Mouse (Mus musculus): Measurements from ENCODE around the gene Chrnd. TPM values are rescaled to one million over a fixed set of nuclear protein-coding genes. Genes with fewer than 3 reads are reported as not detected.
A peak's percentile ranks its signal among the peaks of the same experiment; 100 is the strongest.

Gene Chrnd
- 0.04 and 0.08 TPM in 2 replicates for polyA plus RNA-seq (2015; fragmentation: Nextera tagmentation; extraction: Ambion mirVana)

- no peaks in the 10 kb centered on the region for H3K4me1 ChIP-seq (replicated peaks; ENCODE audit: control insufficient read depth, insufficient read depth)
- peaks cover 9% of the 10 kb centered on the region; the same call in 1 of the 2 replicates for H3K27me3 ChIP-seq (ENCODE audit: control insufficient read depth, insufficient read depth, low read length)
- H3K4me2 ChIP-seq (replicated peaks; ENCODE audit: low read depth), result no peak within 1 kb of the TSS
- no peak for DNase-seq (ENCODE audit: low spot score)
- no peak within 1 kb of the TSS for H3K4me3 ChIP-seq (ENCODE audit: low read depth, low read length)
- H3K27ac ChIP-seq (replicated peaks), result no peak within 1 kb of the TSS
- H3K9me3 ChIP-seq (ENCODE audit: control insufficient read depth, low read length), result no peaks in the 10 kb centered on the region
- no peak within 1 kb of the TSS for H3K9ac ChIP-seq (ENCODE audit: low read length)
- whole genome bisulfite sequencing, result 31% methylated on average over 4 of the region's 4 CpGs
- no peaks in the 10 kb centered on the region for H3K36me3 ChIP-seq (ENCODE audit: control insufficient read depth, insufficient read depth, low read length)
- no peak for ATAC-seq (ENCODE audit: low FRiP score, low TSS enrichment)
- TF ChIP-seq CTCF (IDR thresholded peaks at IDR 0.05; ENCODE audit: low read depth), result no peak
- TF ChIP-seq EP300 (optimal IDR thresholded peaks at IDR 0.05), result no peak
Measured at GRCm38 (mm10) chr1:87190429-87190828, at the start of gene Chrnd. TSS of gene Chrnd (plus strand) at chr1:87190607.

- Histone ChIP-seq H3K9me3 (ENCODE audit: control insufficient read depth, low read length) (no peaks in the 10 kb centered on the region), H3K27ac (replicated peaks) (no peak overlapping the region), H3K27me3 (ENCODE audit: control insufficient read depth, insufficient read depth, low read length) (no peaks in the 10 kb centered on the region), H3K9ac (ENCODE audit: low read length) (no peak overlapping the region), H3K36me3 (ENCODE audit: control insufficient read depth, insufficient read depth, low read length) (no peaks in the 10 kb centered on the region), H3K4me3 (ENCODE audit: low read depth, low read length) (no peak overlapping the region), H3K4me2 (replicated peaks; ENCODE audit: low read depth) (no peak overlapping the region), H3K4me1 (replicated peaks; ENCODE audit: control insufficient read depth, insufficient read depth) (no peaks in the 10 kb centered on the region)
- ATAC-seq (ENCODE audit: low FRiP score, low TSS enrichment), result no peak
- no peak for DNase-seq (ENCODE audit: low spot score)
- no peak for TF ChIP-seq EP300 (optimal IDR thresholded peaks at IDR 0.05)
- TF ChIP-seq CTCF (IDR thresholded peaks at IDR 0.05; ENCODE audit: low read depth), result no peak
- 89% methylated on average over 4 of the region's 4 CpGs for WGBS
Measured at GRCm38 (mm10) chr1:87141550-87141949, 48.9 kb upstream of the Chrnd start.

GRCm38 (mm10) chr1:87142456-87142855 is 48.0 kb upstream of the Chrnd start:
- Histone ChIP-seq H3K4me1 (replicated peaks; ENCODE audit: control insufficient read depth, insufficient read depth) (no peaks in the 10 kb centered on the region), H3K4me2 (replicated peaks; ENCODE audit: low read depth) (no peak overlapping the region), H3K27ac (replicated peaks) (no peak overlapping the region), H3K36me3 (ENCODE audit: control insufficient read depth, insufficient read depth, low read length) (no peaks in the 10 kb centered on the region), H3K9ac (ENCODE audit: low read length) (no peak overlapping the region), H3K9me3 (ENCODE audit: control insufficient read depth, low read length) (no peaks in the 10 kb centered on the region), H3K4me3 (ENCODE audit: low read depth, low read length) (no peak overlapping the region), H3K27me3 (ENCODE audit: control insufficient read depth, insufficient read depth, low read length) (no peaks in the 10 kb centered on the region)
- ATAC-seq (ENCODE audit: low FRiP score, low TSS enrichment), result peak; percentile 56; the same call in 1 of the 2 replicates
- no peak for TF ChIP-seq CTCF (IDR thresholded peaks at IDR 0.05; ENCODE audit: low read depth)
- no peak for TF ChIP-seq EP300 (optimal IDR thresholded peaks at IDR 0.05)
- WGBS, result 41% methylated on average over 9 of the region's 9 CpGs
- DNase-seq (ENCODE audit: low spot score), result no peak

GRCm38 (mm10) chr1:87143141-87143540 is 47.3 kb upstream of the Chrnd start:
- ATAC-seq (ENCODE audit: low FRiP score, low TSS enrichment), result no peak
- 61% methylated on average over 10 of the region's 10 CpGs for WGBS
- Histone ChIP-seq H3K27me3 (ENCODE audit: control insufficient read depth, insufficient read depth, low read length) (no peaks in the 10 kb centered on the region), H3K4me3 (ENCODE audit: low read depth, low read length) (no peak overlapping the region), H3K9me3 (ENCODE audit: control insufficient read depth, low read length) (no peaks in the 10 kb centered on the region), H3K36me3 (ENCODE audit: control insufficient read depth, insufficient read depth, low read length) (no peaks in the 10 kb centered on the region), H3K27ac (replicated peaks) (no peak overlapping the region), H3K4me1 (replicated peaks; ENCODE audit: control insufficient read depth, insufficient read depth) (no peaks in the 10 kb centered on the region), H3K9ac (ENCODE audit: low read length) (no peak overlapping the region), H3K4me2 (replicated peaks; ENCODE audit: low read depth) (no peak overlapping the region)
- no peak for DNase-seq (ENCODE audit: low spot score)
- TF ChIP-seq EP300 (optimal IDR thresholded peaks at IDR 0.05), result no peak
- TF ChIP-seq CTCF (IDR thresholded peaks at IDR 0.05; ENCODE audit: low read depth), result no peak

GRCm38 (mm10) chr1:87149422-87149821 is 41.0 kb upstream of the Chrnd start:
- Histone ChIP-seq H3K36me3 (ENCODE audit: control insufficient read depth, insufficient read depth, low read length) (no peaks in the 10 kb centered on the region), H3K9ac (ENCODE audit: low read length) (no peak overlapping the region), H3K4me3 (ENCODE audit: low read depth, low read length) (no peak overlapping the region), H3K27me3 (ENCODE audit: control insufficient read depth, insufficient read depth, low read length) (peaks cover 19% of the 10 kb centered on the region), H3K9me3 (ENCODE audit: control insufficient read depth, low read length) (no peaks in the 10 kb centered on the region), H3K27ac (replicated peaks) (no peak overlapping the region), H3K4me2 (replicated peaks; ENCODE audit: low read depth) (no peak overlapping the region), H3K4me1 (replicated peaks; ENCODE audit: control insufficient read depth, insufficient read depth) (peaks cover 5% of the 10 kb centered on the region)
- no peak for DNase-seq (ENCODE audit: low spot score)
- 38% methylated on average over 13 of the region's 13 CpGs for WGBS
- TF ChIP-seq CTCF (IDR thresholded peaks at IDR 0.05; ENCODE audit: low read depth) (no peak), EP300 (optimal IDR thresholded peaks at IDR 0.05) (no peak)
- ATAC-seq (ENCODE audit: low FRiP score, low TSS enrichment), result peak; percentile 15; the same call in 1 of the 2 replicates

- Histone ChIP-seq H3K9me3 (ENCODE audit: control insufficient read depth, low read length) (no peaks in the 10 kb centered on the region), H3K9ac (ENCODE audit: low read length) (no peak overlapping the region), H3K27ac (replicated peaks) (no peak overlapping the region), H3K4me1 (replicated peaks; ENCODE audit: control insufficient read depth, insufficient read depth) (peaks cover 7% of the 10 kb centered on the region), H3K4me3 (ENCODE audit: low read depth, low read length) (no peak overlapping the region), H3K4me2 (replicated peaks; ENCODE audit: low read depth) (no peak overlapping the region), H3K27me3 (ENCODE audit: control insufficient read depth, insufficient read depth, low read length) (peaks cover 33% of the 10 kb centered on the region), H3K36me3 (ENCODE audit: control insufficient read depth, insufficient read depth, low read length) (no peaks in the 10 kb centered on the region)
- WGBS, result 69% methylated on average over 6 of the region's 6 CpGs
- ATAC-seq (ENCODE audit: low FRiP score, low TSS enrichment) (no peak), DNase-seq (ENCODE audit: low spot score) (no peak)
- TF ChIP-seq CTCF (IDR thresholded peaks at IDR 0.05; ENCODE audit: low read depth), result no peak
- TF ChIP-seq EP300 (optimal IDR thresholded peaks at IDR 0.05), result no peak
Measured at GRCm38 (mm10) chr1:87151286-87151685, 39.1 kb upstream of the Chrnd start.
